Mouse (Mus musculus) liver, embryonic 14 days (tissue): ENCODE data around the gene Brd7. TPM values are rescaled to one million over a fixed set of nuclear protein-coding genes. Genes with fewer than 3 reads are reported as not detected.

Experiments
- polyA plus RNA-seq: library from polyadenylated mRNA; depleted of rRNA; stranded (reverse); fragments of >200 nt; gene quantifications from 2 replicates; pipeline ENCODE4 v1.2.3, GENCODE M21; 2012; rRNA removed

The Brd7 gene
- polyA plus RNA-seq, result 29.3 and 29.8 TPM in 2 replicates

GRCm38 (mm10) chr8:88361708-88362428, at the start of gene Brd7:
Brd7 (minus strand) TSS chr8:88362194.

Other genes with a start within 250 kb of the Brd7 start
- gene Cnep1r1, start 243.4 kb downstream of the Brd7 start, polyA plus RNA-seq, result 20.5 and 24.5 TPM in 2 replicates
- gene Heatr3, start 224.3 kb downstream of the Brd7 start, polyA plus RNA-seq, result 17.4 and 19.5 TPM in 2 replicates
- 8.9 and 10.0 TPM in 2 replicates for gene Tent4b, start 163.0 kb downstream of the Brd7 start, polyA plus RNA-seq
- 22.8 and 26.9 TPM in 2 replicates for gene Adcy7, start 89.8 kb downstream of the Brd7 start, polyA plus RNA-seq
- gene Nkd1, start 159.2 kb upstream of the Brd7 start, polyA plus RNA-seq, result 0.91 and 1.1 TPM in 2 replicates